ENCODE assay signal across 23 mouse cellular contexts in the genomic region with DNA sequence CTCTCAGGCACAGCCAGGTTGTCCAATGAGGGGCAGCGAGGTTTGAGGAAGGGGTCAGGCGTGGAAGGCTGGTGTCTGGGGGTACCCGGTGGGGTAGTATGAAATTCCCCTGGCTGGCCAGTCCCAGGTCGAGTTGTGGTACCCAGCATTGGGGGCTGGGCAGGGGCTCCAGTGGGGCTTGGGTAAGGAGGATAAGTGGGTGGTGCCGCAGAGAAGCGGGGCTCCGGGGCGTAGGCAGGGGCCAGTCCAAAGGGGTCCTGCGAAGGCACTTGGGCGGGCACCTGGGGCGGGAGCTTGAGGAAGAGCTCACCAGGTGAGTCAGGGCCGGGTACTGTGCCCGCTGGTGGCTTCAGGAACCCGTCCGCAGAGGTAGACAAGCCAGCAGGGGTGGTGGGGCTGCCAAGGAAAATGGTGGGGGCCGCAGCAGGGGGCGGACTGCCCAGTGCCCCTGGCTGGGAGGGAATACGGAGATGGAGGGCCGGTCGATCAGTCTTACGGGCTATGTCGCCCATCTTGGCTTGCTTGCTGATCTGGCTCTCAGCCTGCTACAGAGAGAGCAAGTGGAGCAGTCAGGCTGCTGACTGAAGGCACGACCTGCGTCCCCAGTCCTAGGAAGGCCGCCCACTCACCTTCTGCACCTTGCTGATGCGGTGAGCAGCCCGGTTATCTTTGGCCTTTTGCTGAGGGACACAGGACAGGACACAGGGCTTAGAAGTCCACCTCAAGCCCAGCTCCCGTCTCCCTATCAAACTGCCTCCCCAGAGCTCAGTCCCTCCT. TPM values are rescaled to one million over a fixed set of nuclear protein-coding genes. Genes with fewer than 3 reads are reported as not detected.
DNase-seq lines count a peak whose midpoint lies in the region; ATAC-seq lines count a peak whose summit lies in the region.
"Had no signal": no experiment of that assay in that cellular context is flagged by ENCODE, and none has a peak within 500 bp of the region (broad histone marks: within the 10 kb centered on the region; RNA-seq: fewer than 3 reads in every experiment).

No protein-coding gene starts in this region.

- ATAC-seq in forebrain, embryonic 11.5 days (replicated peaks; ENCODE audit: low FRiP score) = 0 out of 2 replicates have a peak, but pooled peaks have one; percentile 36
- ATAC-seq in forebrain, embryonic 16.5 days = no peak
- peak; percentile 33 for ATAC-seq in kidney, embryonic 16.5 days (ENCODE audit: low FRiP score, low TSS enrichment)

- no peaks in the 10 kb centered on the region for H3K27me3 ChIP-seq in forebrain, embryonic 11.5 days (ENCODE audit: control insufficient read depth, insufficient read depth, low read length)
- no peaks in the 10 kb centered on the region for H3K27me3 ChIP-seq in forebrain, embryonic 16.5 days (replicated peaks; ENCODE audit: control insufficient read depth, insufficient read depth, low read length)
- H3K27me3 ChIP-seq in kidney, embryonic 16.5 days (ENCODE audit: insufficient read depth, low read length) = no peaks in the 10 kb centered on the region
- H3K27me3 ChIP-seq: embryonic facial prominence, embryonic 13.5 days; limb, embryonic 12.5 days; liver, embryonic 13.5 days; lung, embryonic 15.5 days; neural tube, embryonic 13.5 days; stomach, embryonic 15.5 days had no signal

- no peaks in the 10 kb centered on the region for H3K4me1 ChIP-seq in forebrain, embryonic 11.5 days (replicated peaks; ENCODE audit: control insufficient read depth, insufficient read depth, low read length)
- no peaks in the 10 kb centered on the region for H3K4me1 ChIP-seq in forebrain, embryonic 16.5 days (replicated peaks; ENCODE audit: control insufficient read depth, insufficient read depth, low read length)
- no peaks in the 10 kb centered on the region for H3K4me1 ChIP-seq in kidney, embryonic 16.5 days (ENCODE audit: insufficient read depth, low read length)
- H3K4me1 ChIP-seq: embryonic facial prominence, embryonic 13.5 days; limb, embryonic 12.5 days; liver, embryonic 13.5 days; lung, embryonic 15.5 days; midbrain, embryonic 10.5 days; neural tube, embryonic 13.5 days; stomach, embryonic 15.5 days had no signal

- 92% methylated on average over 28 of the region's 28 CpGs for WGBS in forebrain, embryonic 11.5 days
- 92% methylated on average over 28 of the region's 28 CpGs for WGBS in forebrain, embryonic 16.5 days
- 93% methylated on average over 28 of the region's 28 CpGs for WGBS in kidney, embryonic 16.5 days

- peaks cover 41% of the 10 kb centered on the region for H3K36me3 ChIP-seq in forebrain, embryonic 11.5 days (ENCODE audit: control insufficient read depth, insufficient read depth, low read length)
- H3K36me3 ChIP-seq in forebrain, embryonic 16.5 days (ENCODE audit: control insufficient read depth, insufficient read depth) = peaks cover 69% of the 10 kb centered on the region
- peaks cover 98% of the 10 kb centered on the region for H3K36me3 ChIP-seq in kidney, embryonic 16.5 days (ENCODE audit: insufficient read depth, low read length)

- H3K4me3 ChIP-seq in forebrain, embryonic 11.5 days (ENCODE audit: low read depth, low read length) = no peak overlapping the region
- no peak overlapping the region for H3K4me3 ChIP-seq in forebrain, embryonic 16.5 days (replicated peaks; ENCODE audit: low read length)
- no peak overlapping the region for H3K4me3 ChIP-seq in kidney, embryonic 16.5 days (ENCODE audit: low read length)
- H3K4me3 ChIP-seq: embryonic facial prominence, embryonic 13.5 days; heart, adult 2 months; limb, embryonic 12.5 days; liver, embryonic 13.5 days; lung, embryonic 15.5 days; midbrain, embryonic 10.5 days; neural tube, embryonic 13.5 days; stomach, embryonic 15.5 days had no signal

- no peak overlapping the region for H3K4me2 ChIP-seq in forebrain, embryonic 11.5 days (ENCODE audit: low read depth, low read length, severe bottlenecking)
- no peak overlapping the region for H3K4me2 ChIP-seq in forebrain, embryonic 16.5 days (ENCODE audit: low read length)
- H3K4me2 ChIP-seq in kidney, embryonic 16.5 days (replicated peaks; ENCODE audit: low read depth, low read length) = no peak overlapping the region
- H3K4me2 ChIP-seq: embryonic facial prominence, embryonic 13.5 days; limb, embryonic 12.5 days; liver, embryonic 13.5 days; lung, embryonic 15.5 days; neural tube, embryonic 13.5 days; stomach, embryonic 15.5 days had no signal

- H3K27ac ChIP-seq in forebrain, embryonic 11.5 days (ENCODE audit: low read depth, low read length) = no peak overlapping the region
- H3K27ac ChIP-seq in forebrain, embryonic 16.5 days (ENCODE audit: low read length) = no peak overlapping the region
- no peak overlapping the region for H3K27ac ChIP-seq in kidney, embryonic 16.5 days (ENCODE audit: low read length)
- H3K27ac ChIP-seq: embryonic facial prominence, embryonic 13.5 days; heart, adult 2 months; limb, embryonic 12.5 days; liver, embryonic 13.5 days; lung, embryonic 15.5 days; macrophage; midbrain, embryonic 10.5 days; neural tube, embryonic 13.5 days; stomach, embryonic 15.5 days had no signal

- peak; percentile 4 for DNase-seq in adrenal gland, postnatal 14 days
- DNase-seq in adrenal gland, adult 18-20 months (ENCODE audit: low spot score in 2 of 2) = no peak
- peak; percentile 49 for DNase-seq in forebrain, embryonic 11.5 days (ENCODE audit: low spot score)
- no peak for DNase-seq in kidney, adult 18-20 months
- peak; percentile 5 for DNase-seq in right cerebral cortex, postnatal 14 days
- no peak for DNase-seq in right cerebral cortex, postnatal 10 days (ENCODE audit: low spot score in 2 of 2)
- DNase-seq: adrenal gland, postnatal 10 days; heart, adult 2 months; kidney, adult 8-10 months; kidney, postnatal 4 days; liver, embryonic 13.5 days; thymus, adult 2 months had no signal

- H3K9ac ChIP-seq in forebrain, embryonic 11.5 days (ENCODE audit: low read length) = no peak overlapping the region
- no peak overlapping the region for H3K9ac ChIP-seq in forebrain, embryonic 16.5 days (replicated peaks; ENCODE audit: low read depth, low read length)
- no peak overlapping the region for H3K9ac ChIP-seq in kidney, embryonic 16.5 days (replicated peaks; ENCODE audit: low read length)
- H3K9ac ChIP-seq: embryonic facial prominence, embryonic 13.5 days; limb, embryonic 12.5 days; liver, embryonic 13.5 days; lung, embryonic 15.5 days; neural tube, embryonic 13.5 days; stomach, embryonic 15.5 days had no signal

- H3K9me3 ChIP-seq in forebrain, embryonic 11.5 days (ENCODE audit: control insufficient read depth, low read length) = no peaks in the 10 kb centered on the region
- no peaks in the 10 kb centered on the region for H3K9me3 ChIP-seq in forebrain, embryonic 16.5 days (ENCODE audit: control insufficient read depth, low read length)
- no peaks in the 10 kb centered on the region for H3K9me3 ChIP-seq in kidney, embryonic 16.5 days (ENCODE audit: low read length)
- H3K9me3 ChIP-seq: embryonic facial prominence, embryonic 13.5 days; limb, embryonic 12.5 days; liver, embryonic 13.5 days; lung, embryonic 15.5 days; midbrain, embryonic 10.5 days; neural tube, embryonic 13.5 days; stomach, embryonic 15.5 days had no signal

RNA-seq across cellular contexts. Expression of a gene that starts 17.7 kb away (rescaled TPM):
- total RNA-seq in adrenal gland, postnatal 14 days (2021) = 64.0 and 66.6 TPM in 2 replicates
- 10 to 100 TPM; 54.6 to 59.5 TPM for total RNA-seq in adrenal gland, adult 18-20 months (2021)
- polyA plus RNA-seq in forebrain, embryonic 11.5 days (2014; fragmentation: Nextera tagmentation; extraction: Ambion mirVana) = 20.1 and 20.6 TPM in 2 replicates
- 11.0 and 12.8 TPM in 2 replicates for polyA plus RNA-seq in forebrain, embryonic 16.5 days (2015; fragmentation: Nextera tagmentation; extraction: Ambion mirVana)
- 12.4 and 14.1 TPM in 2 replicates for polyA plus RNA-seq in kidney, embryonic 16.5 days (2015; fragmentation: Nextera tagmentation; extraction: Ambion mirVana)

RNA-seq across cellular contexts. Expression of a gene that starts 22.0 kb away (rescaled TPM):
- total RNA-seq in adrenal gland, postnatal 14 days (2021) = 59.1 and 62.5 TPM in 2 replicates
- 10 to 100 TPM; 64.0 to 71.5 TPM for total RNA-seq in adrenal gland, adult 18-20 months (2021)
- polyA plus RNA-seq in forebrain, embryonic 11.5 days (2014; fragmentation: Nextera tagmentation; extraction: Ambion mirVana) = 89.4 and 92.5 TPM in 2 replicates
- polyA plus RNA-seq in forebrain, embryonic 16.5 days (2015; fragmentation: Nextera tagmentation; extraction: Ambion mirVana) = 79.5 and 89.2 TPM in 2 replicates
- polyA plus RNA-seq in kidney, embryonic 16.5 days (2015; fragmentation: Nextera tagmentation; extraction: Ambion mirVana) = 103 and 119 TPM in 2 replicates

RNA-seq across cellular contexts. Expression of a gene that starts 41.0 kb away (rescaled TPM):
- total RNA-seq in adrenal gland, postnatal 14 days (2021) = 3.0 and 3.6 TPM in 2 replicates
- 1 to 10 TPM; 1.2 to 2.5 TPM for total RNA-seq in adrenal gland, adult 18-20 months (2021)
- polyA plus RNA-seq in forebrain, embryonic 11.5 days (2014; fragmentation: Nextera tagmentation; extraction: Ambion mirVana) = 12.5 and 14.1 TPM in 2 replicates
- polyA plus RNA-seq in forebrain, embryonic 16.5 days (2015; fragmentation: Nextera tagmentation; extraction: Ambion mirVana) = 51.2 and 52.7 TPM in 2 replicates
- 16.7 and 18.3 TPM in 2 replicates for polyA plus RNA-seq in kidney, embryonic 16.5 days (2015; fragmentation: Nextera tagmentation; extraction: Ambion mirVana)

RNA-seq across cellular contexts. Expression of a gene that starts 44.1 kb away (rescaled TPM):
- total RNA-seq in adrenal gland, postnatal 14 days (2021) = 0.11 TPM in 1 of 2 replicates, not detected in the other
- not detected for total RNA-seq in adrenal gland, adult 18-20 months (2021)
- not detected in 2 replicates for polyA plus RNA-seq in forebrain, embryonic 11.5 days (2014; fragmentation: Nextera tagmentation; extraction: Ambion mirVana)
- 0.46 and 0.58 TPM in 2 replicates for polyA plus RNA-seq in forebrain, embryonic 16.5 days (2015; fragmentation: Nextera tagmentation; extraction: Ambion mirVana)
- 2.6 and 3.3 TPM in 2 replicates for polyA plus RNA-seq in kidney, embryonic 16.5 days (2015; fragmentation: Nextera tagmentation; extraction: Ambion mirVana)
- total RNA-seq: monocyte, adult 5-6 weeks had no signal
- polyA plus RNA-seq: embryonic facial prominence, embryonic 13.5 days; limb, embryonic 12.5 days; liver, embryonic 13.5 days; macrophage; stomach, embryonic 15.5 days had no signal

RNA-seq across cellular contexts. Expression of a gene that starts 45.0 kb away (rescaled TPM):
- 1.9 and 3.5 TPM in 2 replicates for total RNA-seq in adrenal gland, postnatal 14 days (2021)
- 1 to 10 TPM in 1 of 2 experiments, under 1 TPM in 1; 0.86 to 2.1 TPM for total RNA-seq in adrenal gland, adult 18-20 months (2021)
- polyA plus RNA-seq in forebrain, embryonic 11.5 days (2014; fragmentation: Nextera tagmentation; extraction: Ambion mirVana) = 0.28 and 0.29 TPM in 2 replicates
- polyA plus RNA-seq in forebrain, embryonic 16.5 days (2015; fragmentation: Nextera tagmentation; extraction: Ambion mirVana) = 0.65 and 0.66 TPM in 2 replicates
- 1.4 and 1.8 TPM in 2 replicates for polyA plus RNA-seq in kidney, embryonic 16.5 days (2015; fragmentation: Nextera tagmentation; extraction: Ambion mirVana)
- total RNA-seq: common myeloid progenitor, adult 5-6 weeks; monocyte, adult 5-6 weeks had no signal
- polyA plus RNA-seq: macrophage had no signal

Comparison
In these comparisons a context has a peak if more than half of its experiments do, and no peak if none do; other contexts are left out.
1. DNase-seq: peak in adrenal gland, postnatal 14 days (single experiment), forebrain, embryonic 11.5 days (single experiment) and right cerebral cortex, postnatal 14 days (single experiment); none in adrenal gland, adult 18-20 months (0 of 2), kidney, adult 18-20 months (single experiment) and right cerebral cortex, postnatal 10 days (0 of 2).